ENCODE assay signal across 19 mouse cellular contexts in the genomic region with DNA sequence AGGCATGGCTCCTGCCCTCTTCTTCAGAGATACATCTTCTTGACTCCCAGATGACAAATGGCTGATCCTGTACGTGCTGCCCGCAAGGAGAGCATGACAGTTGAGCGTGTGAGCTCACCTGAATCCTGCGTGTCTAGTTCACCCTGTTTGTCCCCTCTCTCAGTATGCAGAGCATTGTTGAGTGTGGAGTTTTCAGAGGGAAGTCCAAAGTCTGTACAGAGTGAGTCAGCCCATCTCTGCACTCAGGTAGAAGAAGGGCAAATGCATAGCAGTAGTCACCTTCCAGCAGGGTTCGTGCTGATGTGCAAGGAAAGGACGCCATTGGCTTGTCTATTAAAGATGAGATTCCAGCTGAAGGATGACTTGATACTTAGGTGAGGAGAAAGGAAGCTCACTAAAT. TPM values are rescaled to one million over a fixed set of nuclear protein-coding genes. Genes with fewer than 3 reads are reported as not detected.
"Had no signal": no experiment of that assay in that cellular context is flagged by ENCODE, and none has a peak within 500 bp of the region (broad histone marks: within the 10 kb centered on the region; RNA-seq: fewer than 3 reads in every experiment).

No protein-coding gene starts in this region.

- DNase-seq: kidney, adult 11 months; kidney, adult 8-10 months; kidney, postnatal 25 days; layer of hippocampus, adult 9-11 months; left cerebral cortex, postnatal 4 days; lung, adult 2 months; midbrain, embryonic 14.5 days; thymus, adult 18-20 months; thymus, postnatal 36 days had no signal

- H3K4me3 ChIP-seq: layer of hippocampus, adult 2 months; limb, embryonic 12.5 days; limb, embryonic 15.5 days; liver, embryonic 15.5 days; stomach, embryonic 15.5 days had no signal

- H3K9me3 ChIP-seq: limb, embryonic 12.5 days; limb, embryonic 15.5 days; liver, embryonic 15.5 days; stomach, embryonic 15.5 days had no signal

- H3K27me3 ChIP-seq: limb, embryonic 12.5 days; limb, embryonic 15.5 days; liver, embryonic 15.5 days; stomach, embryonic 15.5 days had no signal

- H3K4me1 ChIP-seq: limb, embryonic 12.5 days; limb, embryonic 15.5 days; stomach, embryonic 15.5 days had no signal

- H3K9ac ChIP-seq: limb, embryonic 12.5 days; limb, embryonic 15.5 days; liver, embryonic 15.5 days; stomach, embryonic 15.5 days had no signal

- H3K27ac ChIP-seq: layer of hippocampus, adult 2 months; limb, embryonic 12.5 days; limb, embryonic 15.5 days; liver, embryonic 15.5 days; stomach, embryonic 15.5 days had no signal

- H3K4me2 ChIP-seq: limb, embryonic 12.5 days; limb, embryonic 15.5 days; liver, embryonic 11.5 days; liver, embryonic 15.5 days; midbrain, embryonic 11.5 days; stomach, embryonic 15.5 days had no signal

RNA-seq across cellular contexts. Expression of gene AC170998.1, which starts 13.4 kb away (rescaled TPM):
- polyA plus RNA-seq: testis, adult 2 months had no signal

RNA-seq across cellular contexts. Expression of gene Mapk13, which starts 29.9 kb away (rescaled TPM):
- total RNA-seq: megakaryocyte-erythroid progenitor cell, adult 5-6 weeks had no signal

RNA-seq across cellular contexts. Expression of gene Slc26a8, which starts 49.2 kb away (rescaled TPM):
- polyA plus RNA-seq: macrophage had no signal
